Mouse (Mus musculus): ENCODE measurements around the gene Ogfod2. TPM values are rescaled to one million over a fixed set of nuclear protein-coding genes. Genes with fewer than 3 reads are reported as not detected.

The Ogfod2 gene
- polyA plus RNA-seq, 1 experiment from 2014 or later: 15.0 TPM

- 56% methylated on average over 17 of the region's 17 CpGs for WGBS (ENCODE audit: insufficient replicate concordance)
- no peak for ATAC-seq (ENCODE audit: low read depth)
Observed at GRCm38 (mm10) chr5:124079880-124080279, 32.2 kb upstream of the Ogfod2 start.

GRCm38 (mm10) chr5:124082447-124082846 is 29.6 kb upstream of the Ogfod2 start:
- ATAC-seq (ENCODE audit: low read depth): no peak
- H3K4me1 ChIP-seq (ENCODE audit: control insufficient read depth, low read depth, low read length): peaks cover 2% of the 10 kb centered on the region
- H3K4me3 ChIP-seq (ENCODE audit: low read depth, low read length): no peak overlapping the region
- H3K27ac ChIP-seq (ENCODE audit: low read length): no peak overlapping the region
- no peaks in the 10 kb centered on the region for H3K9me3 ChIP-seq (replicated peaks; ENCODE audit: control insufficient read depth, low read length)
- H3K36me3 ChIP-seq (ENCODE audit: control insufficient read depth, insufficient read depth): no peaks in the 10 kb centered on the region
- no peaks in the 10 kb centered on the region for H3K27me3 ChIP-seq (ENCODE audit: control insufficient read depth, insufficient read depth, low read depth, low read length)
- WGBS (ENCODE audit: insufficient replicate concordance): 77% methylated on average over 10 of the region's 10 CpGs
- H3K9ac ChIP-seq (ENCODE audit: low read depth, low read length): no peak overlapping the region
- no peak overlapping the region for H3K4me2 ChIP-seq (ENCODE audit: low read depth, low read length)

More at GRCm38 (mm10) chr5:124079880-124080279, 32.2 kb upstream of the Ogfod2 start:
- no peak overlapping the region for H3K27ac ChIP-seq (ENCODE audit: low read length)
- no peaks in the 10 kb centered on the region for H3K9me3 ChIP-seq (replicated peaks; ENCODE audit: control insufficient read depth, low read length)
- no peaks in the 10 kb centered on the region for H3K27me3 ChIP-seq (ENCODE audit: control insufficient read depth, insufficient read depth, low read depth, low read length)
- no peak overlapping the region for H3K4me2 ChIP-seq (ENCODE audit: low read depth, low read length)
- H3K4me1 ChIP-seq (ENCODE audit: control insufficient read depth, low read depth, low read length): peaks cover 15% of the 10 kb centered on the region
- H3K36me3 ChIP-seq (ENCODE audit: control insufficient read depth, insufficient read depth): no peaks in the 10 kb centered on the region
- no peak overlapping the region for H3K9ac ChIP-seq (ENCODE audit: low read depth, low read length)
- H3K4me3 ChIP-seq (ENCODE audit: low read depth, low read length): no peak overlapping the region

DNA sequence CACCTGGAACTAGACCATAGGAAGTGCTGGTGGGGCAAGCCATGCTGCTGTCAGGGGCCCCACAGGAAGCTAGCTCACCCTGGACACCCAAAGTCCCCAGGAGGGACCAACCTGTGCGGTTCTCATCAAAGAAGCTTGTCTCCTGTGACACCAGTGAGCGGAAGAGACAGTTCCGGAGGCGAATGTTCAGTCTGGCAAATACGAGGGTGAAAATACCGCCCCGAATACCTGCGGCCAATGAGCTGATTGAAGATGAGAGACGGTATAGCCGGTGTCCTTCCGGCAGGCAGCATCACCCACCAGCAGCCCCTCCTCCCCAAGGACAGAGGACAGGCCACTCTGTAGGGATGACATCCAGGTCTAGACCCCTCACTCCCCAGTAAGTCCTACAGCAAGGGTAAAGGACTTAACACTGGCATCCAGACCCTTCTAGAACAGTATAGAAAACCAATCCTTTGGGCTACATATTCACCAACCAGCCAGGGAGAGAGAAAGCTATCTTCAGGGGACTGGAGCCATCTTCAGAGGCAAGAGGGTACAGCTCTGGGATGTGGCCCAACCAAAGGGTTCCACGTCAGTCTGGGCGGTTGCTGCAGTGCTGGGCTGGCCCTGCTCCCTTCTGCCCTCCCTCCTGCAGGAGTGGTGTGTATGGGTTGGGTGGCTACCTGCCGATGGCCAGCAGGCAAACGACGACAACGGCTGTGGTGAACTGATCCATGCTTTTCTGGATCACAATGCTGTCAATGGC is 29.0 kb upstream of the Ogfod2 start:
- Histone ChIP-seq H3K4me1 (ENCODE audit: control insufficient read depth, low read depth, low read length) (peaks cover 2% of the 10 kb centered on the region), H3K27me3 (ENCODE audit: control insufficient read depth, insufficient read depth, low read depth, low read length) (no peaks in the 10 kb centered on the region), H3K27ac (ENCODE audit: low read length) (no peak overlapping the region), H3K9ac (ENCODE audit: low read depth, low read length) (no peak overlapping the region), H3K9me3 (replicated peaks; ENCODE audit: control insufficient read depth, low read length) (no peaks in the 10 kb centered on the region), H3K4me3 (ENCODE audit: low read depth, low read length) (no peak overlapping the region), H3K36me3 (ENCODE audit: control insufficient read depth, insufficient read depth) (no peaks in the 10 kb centered on the region), H3K4me2 (ENCODE audit: low read depth, low read length) (no peak overlapping the region)
- no peak for ATAC-seq (ENCODE audit: low read depth)
- 80% methylated on average over 17 of the region's 17 CpGs for WGBS (ENCODE audit: insufficient replicate concordance)

GRCm38 (mm10) chr5:124083850-124084587 is 28.1 kb upstream of the Ogfod2 start:
- H3K4me2 ChIP-seq (ENCODE audit: low read depth, low read length): no peak overlapping the region
- no peaks in the 10 kb centered on the region for H3K9me3 ChIP-seq (replicated peaks; ENCODE audit: control insufficient read depth, low read length)
- H3K4me1 ChIP-seq (ENCODE audit: control insufficient read depth, low read depth, low read length): peaks cover 2% of the 10 kb centered on the region
- H3K4me3 ChIP-seq (ENCODE audit: low read depth, low read length): no peak overlapping the region
- H3K27me3 ChIP-seq (ENCODE audit: control insufficient read depth, insufficient read depth, low read depth, low read length): no peaks in the 10 kb centered on the region
- 78% methylated on average over 14 of the region's 14 CpGs for WGBS (ENCODE audit: insufficient replicate concordance)
- H3K27ac ChIP-seq (ENCODE audit: low read length): no peak overlapping the region
- ATAC-seq (ENCODE audit: low read depth): no peak
- no peaks in the 10 kb centered on the region; the same call in 1 of the 2 replicates for H3K36me3 ChIP-seq (ENCODE audit: control insufficient read depth, insufficient read depth)
- H3K9ac ChIP-seq (ENCODE audit: low read depth, low read length): no peak overlapping the region

DNA sequence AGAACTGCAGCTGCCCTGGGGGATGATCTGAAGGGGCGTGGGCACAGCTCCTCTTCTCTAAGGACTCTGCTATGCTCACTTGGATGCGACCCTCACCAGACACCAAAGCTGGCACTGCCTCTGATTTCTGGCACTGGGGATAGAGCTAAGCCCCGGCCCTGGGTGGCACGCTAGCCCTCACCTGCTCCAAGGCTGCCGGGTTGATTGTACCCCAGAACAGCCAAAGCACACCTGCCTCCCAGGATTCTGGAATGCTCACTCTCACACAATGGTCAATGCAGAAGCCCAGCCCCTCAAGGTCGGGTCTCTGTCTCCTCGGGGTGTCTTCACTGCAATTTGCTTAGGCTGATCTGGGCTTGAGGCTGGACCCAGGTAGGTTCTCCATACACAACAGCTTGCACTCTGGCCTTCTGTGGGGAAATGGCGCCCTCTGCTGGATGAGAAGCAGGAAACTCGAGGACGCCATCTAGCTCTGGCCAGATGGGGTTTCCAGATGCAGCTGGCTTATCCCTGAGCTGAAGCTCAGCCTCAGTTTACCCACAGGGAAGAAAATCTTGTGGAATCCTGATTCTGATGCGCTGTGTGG is 27.4 kb upstream of the Ogfod2 start:
- no peaks in the 10 kb centered on the region for H3K9me3 ChIP-seq (replicated peaks; ENCODE audit: control insufficient read depth, low read length)
- ATAC-seq (ENCODE audit: low read depth): peak; percentile 59
- no peaks in the 10 kb centered on the region; the same call in none of the 2 replicates for H3K36me3 ChIP-seq (ENCODE audit: control insufficient read depth, insufficient read depth)
- 39% methylated on average over 11 of the region's 11 CpGs for WGBS (ENCODE audit: insufficient replicate concordance)
- no peak overlapping the region for H3K9ac ChIP-seq (ENCODE audit: low read depth, low read length)
- H3K27ac ChIP-seq (ENCODE audit: low read length): no peak overlapping the region
- H3K27me3 ChIP-seq (ENCODE audit: control insufficient read depth, insufficient read depth, low read depth, low read length): no peaks in the 10 kb centered on the region
- H3K4me2 ChIP-seq (ENCODE audit: low read depth, low read length): no peak overlapping the region
- H3K4me1 ChIP-seq (ENCODE audit: control insufficient read depth, low read depth, low read length): peaks cover 2% of the 10 kb centered on the region
- no peak overlapping the region for H3K4me3 ChIP-seq (ENCODE audit: low read depth, low read length)

- peaks cover 2% of the 10 kb centered on the region for H3K4me1 ChIP-seq (ENCODE audit: control insufficient read depth, low read depth, low read length)
- H3K36me3 ChIP-seq (ENCODE audit: control insufficient read depth, insufficient read depth): no peaks in the 10 kb centered on the region; the same call in none of the 2 replicates
- no peak overlapping the region for H3K9ac ChIP-seq (ENCODE audit: low read depth, low read length)
- no peak overlapping the region for H3K27ac ChIP-seq (ENCODE audit: low read length)
- H3K4me2 ChIP-seq (ENCODE audit: low read depth, low read length): no peak overlapping the region
- H3K4me3 ChIP-seq (ENCODE audit: low read depth, low read length): no peak overlapping the region
- H3K9me3 ChIP-seq (replicated peaks; ENCODE audit: control insufficient read depth, low read length): no peaks in the 10 kb centered on the region
- H3K27me3 ChIP-seq (ENCODE audit: control insufficient read depth, insufficient read depth, low read depth, low read length): no peaks in the 10 kb centered on the region
- no peak for ATAC-seq (ENCODE audit: low read depth)
- 70% methylated on average over 3 of the region's 3 CpGs for WGBS (ENCODE audit: insufficient replicate concordance)
Observed at GRCm38 (mm10) chr5:124085513-124085912, 26.6 kb upstream of the Ogfod2 start.

DNA sequence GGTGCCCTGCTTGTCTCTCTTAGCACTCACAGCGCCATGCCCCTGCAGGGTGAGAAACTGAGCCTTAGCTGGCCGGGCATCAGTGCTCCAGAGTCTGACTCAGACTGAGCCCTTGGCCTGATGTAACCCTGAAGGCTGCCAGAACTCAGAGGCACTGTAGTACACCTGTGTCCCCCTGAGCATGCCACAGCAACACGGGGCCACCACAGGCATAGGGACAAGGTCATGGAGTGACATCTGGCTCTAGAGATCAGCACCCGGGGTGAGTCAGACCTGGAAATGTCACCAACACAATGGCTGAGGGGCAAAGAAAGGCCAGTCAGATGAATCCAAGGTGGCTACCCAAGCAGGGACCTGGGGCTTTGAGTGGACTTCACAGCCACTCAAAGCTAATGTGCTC is 25.2 kb upstream of the Ogfod2 start:
- no peak for ATAC-seq (ENCODE audit: low read depth)
- peaks cover 15% of the 10 kb centered on the region for H3K4me1 ChIP-seq (ENCODE audit: control insufficient read depth, low read depth, low read length)
- no peaks in the 10 kb centered on the region; the same call in none of the 2 replicates for H3K36me3 ChIP-seq (ENCODE audit: control insufficient read depth, insufficient read depth)
- H3K27me3 ChIP-seq (ENCODE audit: control insufficient read depth, insufficient read depth, low read depth, low read length): no peaks in the 10 kb centered on the region
- H3K27ac ChIP-seq (ENCODE audit: low read length): no peak overlapping the region
- H3K4me2 ChIP-seq (ENCODE audit: low read depth, low read length): no peak overlapping the region
- no peak overlapping the region for H3K9ac ChIP-seq (ENCODE audit: low read depth, low read length)
- 72% methylated on average over 4 of the region's 4 CpGs for WGBS (ENCODE audit: insufficient replicate concordance)
- no peaks in the 10 kb centered on the region for H3K9me3 ChIP-seq (replicated peaks; ENCODE audit: control insufficient read depth, low read length)
- H3K4me3 ChIP-seq (ENCODE audit: low read depth, low read length): no peak overlapping the region

- ATAC-seq (ENCODE audit: low read depth): no peak
- H3K9me3 ChIP-seq (replicated peaks; ENCODE audit: control insufficient read depth, low read length): no peaks in the 10 kb centered on the region
- WGBS (ENCODE audit: insufficient replicate concordance): 87% methylated on average over 23 of the region's 23 CpGs
- no peak overlapping the region for H3K27ac ChIP-seq (ENCODE audit: low read length)
- H3K4me1 ChIP-seq (ENCODE audit: control insufficient read depth, low read depth, low read length): peaks cover 43% of the 10 kb centered on the region
- no peaks in the 10 kb centered on the region for H3K27me3 ChIP-seq (ENCODE audit: control insufficient read depth, insufficient read depth, low read depth, low read length)
- no peak overlapping the region for H3K4me2 ChIP-seq (ENCODE audit: low read depth, low read length)
- no peak overlapping the region for H3K4me3 ChIP-seq (ENCODE audit: low read depth, low read length)
- H3K9ac ChIP-seq (ENCODE audit: low read depth, low read length): no peak overlapping the region
- H3K36me3 ChIP-seq (ENCODE audit: control insufficient read depth, insufficient read depth): no peaks in the 10 kb centered on the region; the same call in none of the 2 replicates
Observed at GRCm38 (mm10) chr5:124089868-124090267, 22.2 kb upstream of the Ogfod2 start.

All from liver, embryonic 16.5 days (tissue).